Mouse (Mus musculus) thymus, adult 2 months (tissue): ENCODE data around the gene 4930442H23Rik.

Source experiments
- CTCF ChIP-seq: fragments of 200-500 bp; IDR thresholded peaks from 2 replicates; pipeline ENCODE4 v1.5.1; 2012; ENCODE audit warnings: mild to moderate bottlenecking, control low read depth, low read length, moderate library complexity, borderline replicate concordance; ENCODE audit not compliant: control insufficient read depth, poor library complexity, insufficient read depth; ENCODE audit errors: extremely low read depth
- POLR2A ChIP-seq: fragments of 200-500 bp; IDR thresholded peaks from 2 replicates; pipeline ENCODE4 v1.6.1; 2012; ENCODE audit warnings: mild to moderate bottlenecking, low read length, control low read depth, moderate library complexity; ENCODE audit not compliant: control insufficient read depth, poor library complexity, insufficient read depth; ENCODE audit errors: extremely low read depth

GRCm38 (mm10) chr10:81144667-81145066 lies 39.0 kb downstream of the 4930442H23Rik start:
- TF ChIP-seq POLR2A: no peak
- TF ChIP-seq CTCF: no peak
